Mouse (Mus musculus): ENCODE measurements at regions not wholly inside any gene's neighbourhood (a gene's known extent, or its start where the extent isn't known, plus 50 kb on each side); places are given as distances from the start of the nearest gene placed in this dataset.

GRCm38 (mm10) chr10:20828304-20828703 lies 103.4 kb upstream of the Pde7b start:
- TF ChIP-seq CTCF (IDR thresholded peaks at IDR 0.05; ENCODE audit: low read depth, low read length): no peak
- no peak for TF ChIP-seq POLR2A (IDR thresholded peaks at IDR 0.05; ENCODE audit: extremely low read depth, insufficient read depth, low read length)
